Mouse (Mus musculus) brain, embryonic 14.5 days (tissue): ENCODE measurements at regions not wholly inside any gene's neighbourhood (a gene's known extent, or its start where the extent isn't known, plus 50 kb on each side); places are given as distances from the start of the nearest gene placed in this dataset.

Experiments used
- DNase-seq: peaks from one replicate; pipeline ENCODE4 v3.0.0-alpha.2; 2011; ENCODE audit warnings: low read depth
- CTCF ChIP-seq: fragments of 200-500 bp; IDR thresholded peaks from 2 replicates; pipeline ENCODE4 v1.5.1; 2012; ENCODE audit warnings: inconsistent platforms, mild to moderate bottlenecking, moderate library complexity, borderline replicate concordance; ENCODE audit not compliant: insufficient read depth, insufficient read length; ENCODE audit errors: extremely low read depth
- POLR2A ChIP-seq: fragments of 200-500 bp; IDR thresholded peaks from 2 replicates; pipeline ENCODE4 v1.6.1; 2012; ENCODE audit warnings: mild to moderate bottlenecking, inconsistent platforms, borderline replicate concordance; ENCODE audit not compliant: poor library complexity, insufficient read depth, insufficient read length, severe bottlenecking; ENCODE audit errors: extremely low read depth

DNA sequence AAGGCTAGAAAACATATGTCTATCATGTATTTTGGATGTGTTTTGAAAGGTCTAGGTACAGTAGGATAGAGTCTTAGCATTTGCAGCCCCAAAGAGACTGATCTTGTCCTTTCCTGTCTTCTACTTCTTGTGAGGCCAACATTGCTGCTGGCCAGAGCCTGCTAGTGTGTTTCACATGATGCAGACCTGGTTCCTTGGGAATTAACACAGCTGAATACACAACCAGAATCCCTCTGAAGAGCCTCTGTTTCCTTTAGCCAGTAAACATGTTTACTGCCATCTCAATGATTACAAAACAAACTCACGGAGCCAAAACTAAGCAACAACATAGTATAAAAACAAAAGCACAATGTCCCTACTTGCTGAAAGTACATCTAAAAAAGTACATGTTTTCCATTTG is 598.9 kb downstream of the 9430069I07Rik start:
- TF ChIP-seq POLR2A (no peak), CTCF (no peak)
- no peak for DNase-seq
